Mouse (Mus musculus) lung, embryonic 15.5 days (tissue): ENCODE results near the gene Popdc2. TPM values are rescaled to one million over a fixed set of nuclear protein-coding genes. Genes with fewer than 3 reads are reported as not detected.
"Not testable (repeated sequence)": the region's sequence is repeated elsewhere in the genome, so short reads cannot be mapped to it uniquely, and the experiment has no call there.

Source experiments
- ATAC-seq: fragments of 200-750 bp; cut with Nextera tagmentation; 2 replicates; pipeline ENCODE4 v1.8.0; 2017; ENCODE audit warnings: moderate number of reproducible peaks, borderline replicate concordance; ENCODE audit not compliant: low FRiP score, low TSS enrichment; ENCODE audit errors: extremely low read depth
- H3K27ac ChIP-seq: fragments of 300-500 bp; sonication (generic); 2 replicates; pipeline ENCODE4 v1.5.1; 2015; ENCODE audit warnings: moderate library complexity, mild to moderate bottlenecking, inconsistent platforms
- H3K27me3 ChIP-seq: fragments of 300-500 bp; sonication (generic); 2 replicates; pipeline ENCODE4 v1.6.1; 2015; ENCODE audit warnings: inconsistent platforms
- H3K36me3 ChIP-seq: fragments of 300-500 bp; sonication (generic); 2 replicates; pipeline ENCODE4 v1.6.1; 2015; ENCODE audit warnings: inconsistent platforms
- H3K4me1 ChIP-seq: fragments of 300-500 bp; sonication (generic); 2 replicates; pipeline ENCODE4 v1.6.1; 2015; ENCODE audit warnings: inconsistent platforms
- H3K4me2 ChIP-seq: fragments of 300-500 bp; sonication (generic); 2 replicates; pipeline ENCODE4 v1.6.1; 2015; ENCODE audit warnings: inconsistent platforms, mild to moderate bottlenecking, moderate library complexity
- H3K4me3 ChIP-seq: fragments of 300-500 bp; sonication (generic); 2 replicates; pipeline ENCODE4 v1.5.1; 2015; ENCODE audit warnings: mild to moderate bottlenecking, inconsistent platforms
- H3K9ac ChIP-seq: fragments of 300-500 bp; sonication (generic); 2 replicates; pipeline ENCODE4 v1.6.1; 2015; ENCODE audit warnings: inconsistent platforms
- H3K9me3 ChIP-seq: fragments of 300-500 bp; sonication (generic); 2 replicates; pipeline ENCODE4 v1.6.1; 2016; ENCODE audit warnings: inconsistent platforms
- WGBS: fragments of 180-500 bp; shearing (Covaris S2); methylation state at CpG from one replicate; pipeline ENCODE4 v1.1.7; 2015; 5-methylcytosine and 5-hydroxymethylcytosine counted together
- polyA plus RNA-seq: library from polyadenylated mRNA; unstranded; fragments of >200 nt; fragmentation: Nextera tagmentation; extraction: Ambion mirVana; gene quantifications from 2 replicates; pipeline ENCODE4 v1.2.1, GENCODE M21; 2015

The Popdc2 gene
- polyA plus RNA-seq: 10.3 and 10.8 TPM in 2 replicates

GRCm38 (mm10) chr16:38361933-38362332 lies at the start of gene Popdc2:
TSS of gene Popdc2 (plus strand) at chr16:38362209.
- no peak within 1 kb of the TSS for H3K27ac ChIP-seq
- WGBS: 10% methylated on average over 10 of the region's 10 CpGs
- no peaks in the 10 kb centered on the region for H3K9me3 ChIP-seq
- no peak; the same call in 1 of the 2 replicates for ATAC-seq
- H3K4me3 ChIP-seq: peak within 1 kb of the TSS; percentile 1; the same call in 1 of the 2 replicates
- no peak within 1 kb of the TSS for H3K9ac ChIP-seq
- H3K4me1 ChIP-seq: peaks cover 15% of the 10 kb centered on the region
- H3K4me2 ChIP-seq: peak within 1 kb of the TSS; percentile 35
- H3K36me3 ChIP-seq: no peaks in the 10 kb centered on the region
- no peaks in the 10 kb centered on the region for H3K27me3 ChIP-seq

GRCm38 (mm10) chr16:38318492-38318891 lies 43.5 kb upstream of the Popdc2 start:
- Histone ChIP-seq H3K4me2 (no peak overlapping the region), H3K27me3 (no peaks in the 10 kb centered on the region), H3K4me1 (no peaks in the 10 kb centered on the region), H3K36me3 (no peaks in the 10 kb centered on the region), H3K9ac (no peak overlapping the region), H3K27ac (no peak overlapping the region), H3K9me3 (no peaks in the 10 kb centered on the region), H3K4me3 (no peak overlapping the region)
- 71% methylated on average over 9 of the region's 9 CpGs for WGBS
- ATAC-seq: no peak

GRCm38 (mm10) chr16:38319087-38319486 lies 42.9 kb upstream of the Popdc2 start:
- H3K27me3 ChIP-seq: no peaks in the 10 kb centered on the region
- no peak overlapping the region for H3K4me3 ChIP-seq
- no peak for ATAC-seq
- no peaks in the 10 kb centered on the region for H3K9me3 ChIP-seq
- H3K4me1 ChIP-seq: no peaks in the 10 kb centered on the region
- H3K4me2 ChIP-seq: no peak overlapping the region
- WGBS: 87% methylated on average over 4 of the region's 4 CpGs
- no peaks in the 10 kb centered on the region for H3K36me3 ChIP-seq
- H3K27ac ChIP-seq: no peak overlapping the region
- H3K9ac ChIP-seq: no peak overlapping the region

GRCm38 (mm10) chr16:38321452-38321935 lies 40.5 kb upstream of the Popdc2 start:
- no peaks in the 10 kb centered on the region for H3K4me1 ChIP-seq
- no peaks in the 10 kb centered on the region for H3K36me3 ChIP-seq
- no peak overlapping the region for H3K27ac ChIP-seq
- 22% methylated on average over 17 of the region's 17 CpGs for WGBS
- peak overlapping the region; percentile 43 for H3K4me2 ChIP-seq
- H3K9me3 ChIP-seq: no peaks in the 10 kb centered on the region
- H3K4me3 ChIP-seq: no peak overlapping the region
- no peak overlapping the region for H3K9ac ChIP-seq
- no peak for ATAC-seq
- no peaks in the 10 kb centered on the region for H3K27me3 ChIP-seq

DNA sequence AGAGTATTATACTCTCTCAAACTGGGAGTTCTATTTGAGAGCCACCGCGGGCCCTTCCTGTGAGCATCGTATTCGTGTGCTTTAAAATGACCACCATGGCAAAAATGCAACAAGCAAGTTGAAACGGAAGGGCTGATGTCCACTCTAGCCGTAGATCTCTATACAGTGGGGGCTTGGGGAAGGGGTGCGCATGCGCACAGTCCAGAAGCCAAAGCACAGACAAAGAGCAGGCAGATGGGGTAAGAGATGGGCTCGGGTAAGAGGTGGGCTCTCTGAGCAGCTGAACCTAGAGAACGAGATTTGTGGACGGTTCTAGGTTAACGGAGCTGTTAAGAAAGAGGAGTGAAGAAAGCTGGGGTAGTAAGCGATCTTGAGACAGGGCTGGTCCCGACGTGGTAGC lies 37.7 kb upstream of the Popdc2 start:
- Histone ChIP-seq H3K4me1 (no peaks in the 10 kb centered on the region), H3K36me3 (no peaks in the 10 kb centered on the region), H3K9ac (no peak overlapping the region), H3K4me2 (no peak overlapping the region), H3K27ac (no peak overlapping the region), H3K27me3 (no peaks in the 10 kb centered on the region), H3K4me3 (no peak overlapping the region), H3K9me3 (no peaks in the 10 kb centered on the region)
- WGBS: 88% methylated on average over 15 of the region's 15 CpGs
- no peak for ATAC-seq

- H3K4me2 ChIP-seq: no peak overlapping the region
- H3K36me3 ChIP-seq: no peaks in the 10 kb centered on the region
- no peak overlapping the region for H3K27ac ChIP-seq
- no peaks in the 10 kb centered on the region for H3K27me3 ChIP-seq
- H3K4me1 ChIP-seq: no peaks in the 10 kb centered on the region
- no peaks in the 10 kb centered on the region for H3K9me3 ChIP-seq
- H3K4me3 ChIP-seq: no peak overlapping the region
- WGBS: 84% methylated on average over 11 of the region's 11 CpGs
- ATAC-seq: no peak
- no peak overlapping the region for H3K9ac ChIP-seq
These were observed 35.1 kb upstream of the Popdc2 start for GRCm38 (mm10) chr16:38326778-38327397.

DNA sequence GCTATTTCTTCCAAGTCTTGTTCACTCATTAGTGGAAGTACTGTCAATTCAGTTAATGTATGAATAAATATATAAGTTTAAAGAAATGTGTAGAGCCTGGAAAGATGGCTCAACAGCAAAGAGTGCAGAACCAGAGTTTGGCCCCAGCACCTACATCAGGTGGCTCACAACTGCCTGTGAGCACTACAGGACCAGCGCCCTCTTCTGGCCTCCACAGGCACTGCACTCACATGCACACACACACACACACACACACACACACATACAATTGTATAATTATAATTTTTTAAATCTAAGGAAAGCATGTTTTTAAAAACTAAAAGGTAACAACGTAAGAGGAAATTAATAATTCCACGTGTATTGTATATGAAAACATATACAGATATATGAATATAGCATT lies 32.7 kb upstream of the Popdc2 start:
- 71% methylated on average over 3 of the region's 3 CpGs for WGBS
- Histone ChIP-seq H3K9ac (no peak overlapping the region), H3K36me3 (no peaks in the 10 kb centered on the region), H3K4me3 (no peak overlapping the region), H3K4me2 (no peak overlapping the region), H3K9me3 (no peaks in the 10 kb centered on the region), H3K4me1 (no peaks in the 10 kb centered on the region), H3K27me3 (no peaks in the 10 kb centered on the region), H3K27ac (no peak overlapping the region)
- ATAC-seq: no peak

DNA sequence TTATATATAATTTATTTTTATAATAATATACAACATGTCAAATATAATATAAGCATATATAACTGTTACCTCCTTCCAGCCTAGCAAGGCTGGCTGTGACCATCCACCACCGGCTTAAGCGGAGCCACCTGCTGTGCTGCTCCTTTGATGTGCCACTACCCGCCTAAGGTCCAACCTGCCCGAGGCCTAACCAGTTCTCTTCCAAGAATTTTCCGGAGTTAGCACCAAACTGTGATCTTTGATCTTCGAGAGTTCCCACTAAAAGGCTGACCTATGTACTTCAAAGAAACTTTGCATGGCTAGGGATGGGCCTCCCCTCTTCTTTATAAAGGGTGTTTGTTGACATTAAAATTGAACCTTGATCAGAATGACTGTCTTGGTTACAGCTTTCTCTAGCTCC lies 27.6 kb upstream of the Popdc2 start:
- no peak for ATAC-seq
- H3K27ac ChIP-seq: no peak overlapping the region
- WGBS: 35% methylated on average over 6 of the region's 6 CpGs
- no peaks in the 10 kb centered on the region for H3K36me3 ChIP-seq
- no peaks in the 10 kb centered on the region for H3K4me1 ChIP-seq
- no peaks in the 10 kb centered on the region for H3K9me3 ChIP-seq
- H3K4me3 ChIP-seq: no peak overlapping the region
- no peaks in the 10 kb centered on the region for H3K27me3 ChIP-seq
- no peak overlapping the region for H3K4me2 ChIP-seq
- no peak overlapping the region for H3K9ac ChIP-seq

DNA sequence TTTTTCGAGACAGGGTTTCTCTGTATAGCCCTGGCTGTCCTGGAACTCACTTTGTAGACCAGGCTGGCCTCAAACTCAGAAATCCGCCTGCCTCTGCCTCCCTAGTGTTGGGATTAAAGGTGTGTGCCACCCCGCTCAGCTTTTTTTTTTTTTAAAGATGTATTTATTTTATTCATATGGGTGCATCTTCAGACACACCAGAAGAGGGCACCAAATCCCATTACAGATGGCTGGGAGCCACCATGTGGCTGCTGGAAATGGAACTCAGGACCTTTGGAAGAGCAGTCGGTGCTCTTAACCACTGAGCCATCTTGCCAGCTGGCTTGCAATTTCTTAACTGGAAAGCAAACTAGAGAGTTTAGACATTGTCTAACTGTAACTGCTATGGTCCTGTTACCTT lies 23.9 kb upstream of the Popdc2 start:
- H3K27ac ChIP-seq, H3K4me1 ChIP-seq, H3K9me3 ChIP-seq, H3K4me3 ChIP-seq, ATAC-seq, H3K4me2 ChIP-seq, H3K27me3 ChIP-seq, H3K9ac ChIP-seq, H3K36me3 ChIP-seq: not testable (repeated sequence)
- 78% methylated on average over 4 of the region's 4 CpGs for WGBS

- Histone ChIP-seq H3K9ac (peak within 1 kb of the TSS; percentile 29; the same call in 1 of the 2 replicates), H3K9me3 (no peaks in the 10 kb centered on the region), H3K27ac (no peak within 1 kb of the TSS), H3K4me1 (peaks cover 13% of the 10 kb centered on the region), H3K27me3 (no peaks in the 10 kb centered on the region), H3K4me2 (peak within 1 kb of the TSS; percentile 71), H3K4me3 (peak within 1 kb of the TSS; percentile 36), H3K36me3 (no peaks in the 10 kb centered on the region)
- ATAC-seq: peak; percentile 83; the same call in 1 of the 2 replicates
- WGBS: 10% methylated on average over 30 of the region's 30 CpGs
These were observed 20.3 kb upstream of the Popdc2 start, which contains the start of gene Maats1 for GRCm38 (mm10) chr16:38341396-38342324. TSS of gene Maats1 (minus strand) at chr16:38342143.

DNA sequence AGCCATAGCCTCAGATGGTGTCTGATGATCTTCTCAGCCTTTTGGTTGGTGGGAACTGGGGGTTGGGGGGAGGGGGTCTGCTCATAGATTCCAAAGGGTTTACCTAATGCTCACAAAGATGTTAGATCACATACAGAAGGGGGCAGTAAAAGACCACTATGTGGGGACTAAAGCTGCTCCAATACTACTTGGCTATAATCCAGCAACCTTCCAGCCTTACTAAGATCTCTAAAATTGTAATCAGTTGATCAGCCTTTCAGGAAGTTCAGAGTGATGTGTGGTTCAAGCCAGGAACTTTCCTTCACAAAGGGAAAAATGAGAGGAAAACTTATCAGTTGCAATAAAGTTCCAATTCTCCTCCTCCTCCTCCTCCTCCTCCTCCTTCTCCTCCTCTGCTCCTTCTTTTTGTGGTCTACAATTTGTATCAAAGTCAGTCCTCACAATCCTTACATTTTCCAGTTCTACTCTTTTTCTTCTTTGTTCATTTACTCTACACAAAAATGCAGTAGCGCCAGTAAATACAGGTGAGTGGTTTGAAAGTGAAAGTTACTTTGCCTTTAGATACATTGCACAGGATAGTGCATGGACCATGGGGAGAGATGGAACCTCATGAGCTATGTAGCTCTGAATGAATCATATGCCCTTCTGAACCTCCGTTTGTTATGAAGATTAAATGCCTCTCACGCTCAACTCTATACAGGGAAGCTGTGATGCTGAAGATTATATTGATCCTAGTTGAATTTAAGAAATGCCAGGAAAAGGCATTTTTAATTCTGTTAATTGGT lies 16.9 kb upstream of the Popdc2 start:
- WGBS: 72% methylated on average over 3 of the region's 3 CpGs
- Histone ChIP-seq H3K27ac (no peak overlapping the region), H3K9ac (no peak overlapping the region), H3K9me3 (no peaks in the 10 kb centered on the region), H3K4me2 (no peak overlapping the region), H3K36me3 (no peaks in the 10 kb centered on the region), H3K4me3 (no peak overlapping the region), H3K4me1 (peaks cover 22% of the 10 kb centered on the region), H3K27me3 (no peaks in the 10 kb centered on the region)
- ATAC-seq: peak; percentile 36; the same call in 1 of the 2 replicates
